Mouse (Mus musculus) hindbrain, embryonic 16.5 days (tissue): ENCODE measurements around the gene Sipa1l2. TPM values are rescaled to one million over a fixed set of nuclear protein-coding genes. Genes with fewer than 3 reads are reported as not detected.
"Not testable (repeated sequence)": the region's sequence is repeated elsewhere in the genome, so short reads cannot be mapped to it uniquely, and the experiment has no call there.

Experiments used
- ATAC-seq: fragments of 200-750 bp; cut with Nextera tagmentation; 2 replicates; pipeline ENCODE4 v1.8.0; 2017; ENCODE audit warnings: moderate TSS enrichment, moderate library complexity
- H3K27ac ChIP-seq: fragments of 300-500 bp; sonication (generic); 2 replicates; pipeline ENCODE4 v1.5.1; 2014; ENCODE audit warnings: low read depth, mild to moderate bottlenecking, control low read depth, low read length, moderate library complexity
- H3K27me3 ChIP-seq: fragments of 300-500 bp; sonication (generic); replicated peaks from 2 replicates; pipeline ENCODE4 v1.6.1; 2014; ENCODE audit warnings: low read length; ENCODE audit not compliant: control insufficient read depth, insufficient read depth
- H3K36me3 ChIP-seq: fragments of 300-500 bp; sonication (generic); 2 replicates; pipeline ENCODE4 v1.6.1; 2014; ENCODE audit warnings: mild to moderate bottlenecking, low read length, moderate library complexity, mixed read lengths; ENCODE audit not compliant: control insufficient read depth, insufficient read depth
- H3K4me1 ChIP-seq: fragments of 300-500 bp; sonication (generic); 2 replicates; pipeline ENCODE4 v1.6.1; 2014; ENCODE audit warnings: low read depth, low read length; ENCODE audit not compliant: control insufficient read depth, insufficient read depth
- H3K4me2 ChIP-seq: fragments of 300-500 bp; sonication (generic); 2 replicates; pipeline ENCODE4 v1.6.1; 2014; ENCODE audit warnings: mild to moderate bottlenecking, low read length, control low read depth, moderate library complexity
- H3K4me3 ChIP-seq: fragments of 300-500 bp; sonication (generic); 2 replicates; pipeline ENCODE4 v1.5.1; 2014; ENCODE audit warnings: mild to moderate bottlenecking, low read length, control low read depth, moderate library complexity
- H3K9ac ChIP-seq: fragments of 300-500 bp; sonication (generic); 2 replicates; pipeline ENCODE4 v1.6.1; 2014; ENCODE audit warnings: low read depth, mild to moderate bottlenecking, control low read depth, low read length, moderate library complexity
- H3K9me3 ChIP-seq: fragments of 300-500 bp; sonication (generic); 2 replicates; pipeline ENCODE4 v1.6.1; 2014; ENCODE audit warnings: mild to moderate bottlenecking, low read length, moderate library complexity; ENCODE audit not compliant: control insufficient read depth
- WGBS: fragments of 180-500 bp; shearing (Covaris S2); extraction: QIAGEN DNeasy Blood & Tissue Kit; methylation state at CpG from one replicate; pipeline ENCODE4 v1.1.7; 2014; 5-methylcytosine and 5-hydroxymethylcytosine counted together
- polyA plus RNA-seq: library from polyadenylated mRNA; unstranded; fragments of >200 nt; fragmentation: Nextera tagmentation; extraction: Ambion mirVana; gene quantifications from 2 replicates; pipeline ENCODE4 v1.2.1, GENCODE M21; 2015

Sipa1l2 gene
- polyA plus RNA-seq, 1 experiment from 2014 or later: 15.9 TPM

GRCm38 (mm10) chr8:125522151-125522550 is 47.5 kb downstream of the Sipa1l2 start:
- no peaks in the 10 kb centered on the region for H3K36me3 ChIP-seq
- peaks cover 27% of the 10 kb centered on the region for H3K4me1 ChIP-seq
- ATAC-seq: no peak
- H3K4me2 ChIP-seq: no peak overlapping the region
- H3K27ac ChIP-seq: no peak overlapping the region
- WGBS: 22% methylated on average over 6 of the region's 6 CpGs
- H3K4me3 ChIP-seq: no peak overlapping the region
- H3K27me3 ChIP-seq: no peaks in the 10 kb centered on the region
- H3K9ac ChIP-seq: no peak overlapping the region
- no peaks in the 10 kb centered on the region for H3K9me3 ChIP-seq

DNA sequence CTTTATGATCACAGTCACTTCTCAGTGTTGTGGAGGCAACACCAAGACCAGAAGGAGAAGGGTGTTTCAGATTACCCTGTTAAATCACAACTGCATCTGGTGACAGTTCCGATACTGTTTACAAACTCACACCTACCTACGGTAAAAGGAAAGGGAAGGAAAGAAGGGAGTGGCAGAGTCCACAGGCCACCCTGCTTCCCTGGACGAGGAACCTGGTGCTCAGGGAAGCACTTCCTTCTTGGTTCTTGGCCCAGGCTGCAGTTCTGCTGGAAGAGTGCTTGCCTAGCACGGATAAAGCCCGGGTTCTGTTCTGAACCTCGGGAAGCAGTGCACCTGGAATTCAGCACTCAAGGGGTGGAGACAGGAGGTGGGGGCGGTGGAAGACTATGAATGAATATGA is 48.5 kb downstream of the Sipa1l2 start:
- Histone ChIP-seq H3K27ac (no peak overlapping the region), H3K27me3 (no peaks in the 10 kb centered on the region), H3K9ac (no peak overlapping the region), H3K36me3 (no peaks in the 10 kb centered on the region), H3K4me2 (no peak overlapping the region), H3K9me3 (no peaks in the 10 kb centered on the region), H3K4me3 (no peak overlapping the region), H3K4me1 (peaks cover 18% of the 10 kb centered on the region)
- no peak for ATAC-seq
- WGBS: 65% methylated on average over 7 of the region's 7 CpGs

DNA sequence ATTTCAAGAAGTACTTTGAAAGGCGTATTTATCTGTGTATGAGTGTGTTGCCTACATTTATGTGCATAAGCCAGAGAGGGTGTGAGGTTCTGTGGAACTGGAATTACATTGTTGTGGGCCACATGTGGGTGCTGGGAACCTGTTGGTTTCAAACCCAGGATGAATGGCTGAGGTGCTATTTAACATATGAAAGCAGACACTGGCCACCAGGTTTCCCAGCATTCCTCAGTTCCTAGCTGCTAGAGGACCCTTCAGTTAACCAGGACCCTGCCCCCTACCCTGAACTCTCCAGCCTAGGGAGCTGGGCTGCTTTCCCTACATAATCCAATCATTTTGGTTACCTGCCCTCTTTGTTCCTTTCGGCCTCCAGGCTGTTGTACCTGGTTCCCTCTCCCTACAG is 49.3 kb downstream of the Sipa1l2 start:
- not testable (repeated sequence) for H3K27me3 ChIP-seq, H3K27ac ChIP-seq, H3K36me3 ChIP-seq, ATAC-seq, H3K4me3 ChIP-seq, H3K4me2 ChIP-seq, H3K9ac ChIP-seq, H3K9me3 ChIP-seq
- WGBS: 88% methylated on average over 2 of the region's 2 CpGs
- peaks cover 18% of the 10 kb centered on the region for H3K4me1 ChIP-seq

GRCm38 (mm10) chr8:125518951-125519350 is 50.7 kb downstream of the Sipa1l2 start:
- 61% methylated on average over 4 of the region's 4 CpGs for WGBS
- no peak for ATAC-seq
- no peaks in the 10 kb centered on the region for H3K9me3 ChIP-seq
- no peak overlapping the region for H3K9ac ChIP-seq
- H3K4me1 ChIP-seq: peaks cover 22% of the 10 kb centered on the region
- H3K27me3 ChIP-seq: no peaks in the 10 kb centered on the region
- H3K4me2 ChIP-seq: no peak overlapping the region
- H3K4me3 ChIP-seq: no peak overlapping the region
- no peaks in the 10 kb centered on the region for H3K36me3 ChIP-seq
- H3K27ac ChIP-seq: no peak overlapping the region

DNA sequence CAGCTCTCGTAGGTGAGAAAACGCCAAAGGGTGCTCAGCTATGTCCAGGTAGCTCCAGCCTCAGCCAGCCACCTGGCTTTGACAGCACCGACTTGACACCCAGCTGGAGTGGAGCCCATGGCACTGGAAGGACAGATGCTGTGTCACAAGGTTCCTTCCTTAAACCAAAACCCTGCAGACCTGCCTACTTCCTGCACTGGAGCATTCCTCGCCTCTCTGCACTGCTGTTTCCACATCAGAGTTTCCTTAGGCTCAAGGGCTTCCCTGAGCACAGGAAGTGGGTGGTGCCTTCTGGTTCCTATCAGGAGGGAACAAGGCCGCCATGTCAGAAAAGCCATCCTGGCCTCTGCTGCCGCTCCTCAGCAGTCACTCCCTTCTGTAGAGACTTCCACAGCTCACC is 51.3 kb downstream of the Sipa1l2 start:
- Histone ChIP-seq H3K36me3 (no peaks in the 10 kb centered on the region), H3K27ac (no peak overlapping the region; the same call in 1 of the 2 replicates), H3K4me1 (peaks cover 25% of the 10 kb centered on the region), H3K9me3 (no peaks in the 10 kb centered on the region), H3K9ac (no peak overlapping the region), H3K27me3 (no peaks in the 10 kb centered on the region), H3K4me2 (no peak overlapping the region), H3K4me3 (no peak overlapping the region)
- no peak for ATAC-seq
- 79% methylated on average over 6 of the region's 6 CpGs for WGBS

- Histone ChIP-seq H3K4me2 (no peak overlapping the region), H3K9ac (no peak overlapping the region), H3K4me1 (peaks cover 18% of the 10 kb centered on the region), H3K4me3 (no peak overlapping the region), H3K27ac (no peak overlapping the region), H3K9me3 (no peaks in the 10 kb centered on the region), H3K27me3 (no peaks in the 10 kb centered on the region), H3K36me3 (no peaks in the 10 kb centered on the region)
- no peak for ATAC-seq
- WGBS: 54% methylated on average over 8 of the region's 8 CpGs
Measured at GRCm38 (mm10) chr8:125517397-125517796, 52.2 kb downstream of the Sipa1l2 start.

- WGBS: 57% methylated on average over 6 of the region's 6 CpGs
- no peak overlapping the region for H3K4me3 ChIP-seq
- no peak for ATAC-seq
- H3K9me3 ChIP-seq: no peaks in the 10 kb centered on the region
- H3K4me2 ChIP-seq: no peak overlapping the region
- H3K9ac ChIP-seq: no peak overlapping the region
- peaks cover 16% of the 10 kb centered on the region for H3K4me1 ChIP-seq
- H3K36me3 ChIP-seq: no peaks in the 10 kb centered on the region
- H3K27me3 ChIP-seq: no peaks in the 10 kb centered on the region
- no peak overlapping the region for H3K27ac ChIP-seq
Measured at GRCm38 (mm10) chr8:125516115-125516905, 53.3 kb downstream of the Sipa1l2 start.

DNA sequence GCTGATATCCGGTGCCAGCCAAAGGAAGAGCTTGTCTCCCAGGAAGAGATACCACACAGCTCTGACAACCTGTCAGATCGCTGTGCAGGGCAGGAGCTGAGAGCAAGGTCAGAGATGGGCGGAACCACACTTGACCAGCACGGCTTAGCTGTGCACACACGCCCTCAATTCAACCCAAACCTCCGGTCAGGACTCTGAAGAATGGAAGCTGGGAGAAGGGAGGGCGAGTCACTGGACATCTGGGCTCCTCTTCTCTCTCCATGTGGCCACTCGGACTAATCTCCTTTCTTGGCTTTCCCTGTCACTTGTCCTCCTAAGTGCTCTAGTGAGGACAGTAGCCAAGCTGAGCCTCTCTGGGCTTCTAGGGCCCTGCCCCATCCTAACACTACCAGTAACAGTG is 53.9 kb downstream of the Sipa1l2 start:
- Histone ChIP-seq H3K4me1 (peaks cover 16% of the 10 kb centered on the region), H3K27me3 (no peaks in the 10 kb centered on the region), H3K4me2 (no peak overlapping the region), H3K4me3 (no peak overlapping the region), H3K36me3 (no peaks in the 10 kb centered on the region), H3K9me3 (no peaks in the 10 kb centered on the region), H3K27ac (no peak overlapping the region), H3K9ac (no peak overlapping the region)
- peak; percentile 38; the same call in 1 of the 2 replicates for ATAC-seq
- 52% methylated on average over 8 of the region's 8 CpGs for WGBS

DNA sequence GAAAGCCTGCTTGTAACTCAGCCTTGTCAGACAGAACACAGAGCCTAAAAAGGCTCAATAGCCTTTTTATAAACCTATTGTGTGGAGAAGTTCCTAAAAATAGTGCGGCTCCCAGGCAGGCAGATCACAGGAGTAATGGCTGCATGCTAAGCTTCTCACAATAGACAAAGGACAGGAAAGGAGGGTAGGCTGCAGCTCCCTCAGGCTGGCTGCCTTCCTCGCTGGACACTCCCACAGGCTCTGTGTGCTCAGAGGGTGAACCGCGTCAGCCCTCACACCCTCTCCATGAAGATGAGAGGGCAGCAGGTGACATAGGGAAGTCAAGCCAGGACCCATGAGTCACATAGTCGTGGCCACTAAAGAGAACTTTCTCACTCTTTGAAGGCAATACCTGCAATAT is 55.7 kb downstream of the Sipa1l2 start:
- Histone ChIP-seq H3K9ac (0 out of 2 replicates have a peak overlapping the region, but pooled peaks have one; percentile 11), H3K4me2 (0 out of 2 replicates have a peak overlapping the region, but pooled peaks have one; percentile 2), H3K4me3 (no peak overlapping the region), H3K27me3 (no peaks in the 10 kb centered on the region), H3K4me1 (peaks cover 27% of the 10 kb centered on the region), H3K27ac (peak overlapping the region; percentile 59), H3K36me3 (no peaks in the 10 kb centered on the region), H3K9me3 (no peaks in the 10 kb centered on the region)
- no peak for ATAC-seq
- 10% methylated on average over 5 of the region's 5 CpGs for WGBS
